Mouse (Mus musculus) cerebellum, adult 2 months (tissue): ENCODE measurements at regions not wholly inside any gene's neighbourhood (a gene's known extent, or its start where the extent isn't known, plus 50 kb on each side); places are given as distances from the start of the nearest gene placed in this dataset.

ENCODE experiments used
- CTCF ChIP-seq: fragments of 200-500 bp; IDR thresholded peaks from 2 replicates; pipeline ENCODE4 v1.5.1; 2011; ENCODE audit warnings: low read depth, mild to moderate bottlenecking, control low read depth, low read length, moderate library complexity, borderline replicate concordance; ENCODE audit not compliant: insufficient read depth
- POLR2A ChIP-seq: fragments of 200-500 bp; IDR thresholded peaks from 2 replicates; pipeline ENCODE4 v1.6.1; 2011; ENCODE audit warnings: low read length, control low read depth, borderline replicate concordance; ENCODE audit not compliant: insufficient read depth

DNA sequence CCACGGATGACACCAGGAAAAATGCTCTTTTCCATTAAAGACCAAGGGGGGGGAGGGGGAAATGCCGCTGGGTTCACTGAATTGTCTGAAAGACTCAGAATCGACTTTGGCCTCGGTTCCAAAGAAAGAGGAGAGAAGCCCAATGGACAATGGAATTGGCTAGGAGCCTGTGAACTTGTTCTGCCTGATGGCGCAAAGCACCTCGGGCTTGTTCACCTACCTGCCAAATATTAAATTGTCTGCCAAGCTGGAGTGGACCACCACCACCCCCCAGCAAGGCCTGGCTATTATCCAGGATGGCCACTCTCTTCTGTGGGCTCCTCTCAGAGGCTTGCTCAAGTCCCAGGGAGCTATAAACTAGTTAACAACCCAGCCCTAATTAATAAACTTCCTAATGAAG lies 352.7 kb upstream of the Jmjd1c start:
- TF ChIP-seq CTCF = no peak
- TF ChIP-seq POLR2A = no peak
